Mouse (Mus musculus) CH12.LX (cell line): ENCODE results near the gene Klrb1b.

Experiments
- CTCF ChIP-seq, 2 experiments: IDR thresholded peaks in 1 of 2; conservative IDR thresholded peaks in 1 of 2; 2 replicates each; pipeline ENCODE4 v1.5.1; 2011 to 2012; ENCODE audit warnings: low read depth in 2 of 2, low read length in 2 of 2, improper control_type of control experiment in 1 of 2, inconsistent platforms in 1 of 2, mild to moderate bottlenecking in 1 of 2, moderate library complexity in 1 of 2
- JUN ChIP-seq: IDR thresholded peaks from 2 replicates; pipeline ENCODE4 v1.6.1; 2011; ENCODE audit warnings: low read depth, mild to moderate bottlenecking, low read length, improper control_type of control experiment, moderate library complexity; ENCODE audit not compliant: insufficient read depth
- PAX5 ChIP-seq: IDR thresholded peaks from 2 replicates; pipeline ENCODE4 v1.6.1; 2012; ENCODE audit warnings: low read length, inconsistent platforms, mixed read lengths
- POLR2A ChIP-seq: IDR thresholded peaks from 2 replicates; pipeline ENCODE4 v1.6.1; 2011; ENCODE audit warnings: low read depth, mild to moderate bottlenecking, improper control_type of control experiment, low read length
- USF1 ChIP-seq: IDR thresholded peaks from 2 replicates; pipeline ENCODE4 v1.6.1; 2014; ENCODE audit warnings: low read depth, mild to moderate bottlenecking, inconsistent platforms, low read length, improper control_type of control experiment
- USF2 ChIP-seq: conservative IDR thresholded peaks from 2 replicates; pipeline ENCODE4 v1.6.1; 2011; ENCODE audit warnings: low read depth, low read length, improper control_type of control experiment
- ZKSCAN1 ChIP-seq: IDR thresholded peaks from 2 replicates; pipeline ENCODE4 v1.6.1; 2012; ENCODE audit warnings: low read depth, inconsistent platforms, low read length, improper control_type of control experiment, borderline replicate concordance

DNA sequence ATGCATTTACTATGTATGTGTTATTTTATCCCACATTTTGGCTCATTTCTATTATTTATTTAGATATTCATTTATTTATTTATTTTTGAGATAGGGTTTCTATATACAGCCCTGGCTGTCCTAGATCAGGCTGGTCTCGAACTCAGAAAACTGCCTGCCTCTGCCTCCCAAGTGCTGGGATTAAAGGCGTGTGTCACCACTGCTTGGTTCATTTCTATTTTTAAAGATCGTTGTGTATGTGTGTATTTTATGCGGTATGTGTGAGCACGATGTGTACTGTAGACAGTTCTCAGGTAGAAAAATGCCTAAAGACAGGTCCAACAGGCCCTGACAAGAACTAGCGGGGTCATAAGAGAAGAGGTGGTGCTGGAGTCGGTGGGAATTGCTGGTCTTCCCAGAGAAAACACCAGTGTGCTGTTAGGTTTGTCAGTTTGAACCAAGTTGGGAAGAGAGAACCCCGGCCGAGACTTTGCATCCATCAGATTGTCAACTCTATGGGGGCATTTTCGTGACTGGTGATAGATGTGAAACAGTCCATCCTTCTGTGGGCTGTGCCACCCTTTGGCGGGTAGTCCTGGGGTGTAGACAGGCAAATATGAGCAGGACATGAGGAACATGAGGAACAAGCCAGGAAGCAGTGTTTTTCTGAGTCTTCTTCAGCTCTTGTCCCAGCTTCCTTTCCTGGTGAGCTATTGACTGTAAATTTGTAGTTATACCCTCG, 28.8 kb downstream of the Klrb1b start:
- TF ChIP-seq POLR2A (no peak), CTCF (conservative IDR thresholded peaks at IDR 0.05 in 1 of 2, IDR thresholded peaks at IDR 0.05 in 1 of 2; ENCODE audit: low read depth in 2 of 2, low read length in 2 of 2) (no peak), PAX5 (no peak), ZKSCAN1 (no peak), USF2 (no peak), USF1 (no peak), JUN (no peak)
